Mouse (Mus musculus) heart, postnatal 4 days (tissue): ENCODE measurements around the gene Mapk6. TPM values are rescaled to one million over a fixed set of nuclear protein-coding genes. Genes with fewer than 3 reads are reported as not detected.

ENCODE experiments used
- total RNA-seq, 2 experiments: library from RNA; stranded (reverse); gene quantifications; 2 replicates each; pipeline ENCODE4 v1.2.3; 2021

Mapk6 gene
- total RNA-seq, 2 experiments from 2014 or later: 59.7 to 60.7 TPM

Other genes starting within 250 kb of the Mapk6 start
- 1 to 10 TPM; 3.6 to 5.5 TPM for gene Myo5c, start 178.0 kb downstream of the Mapk6 start, total RNA-seq
- 10 to 100 TPM; 41.6 to 43.1 TPM for gene Gnb5, start 103.7 kb downstream of the Mapk6 start, total RNA-seq
- under 1 TPM in 1 of 2 experiments, not detected in 1; 0.21 TPM for gene Bcl2l10, start 62.2 kb downstream of the Mapk6 start, total RNA-seq
- 10 to 100 TPM; 23.1 to 25.4 TPM for gene Leo1, start 31.5 kb upstream of the Mapk6 start, total RNA-seq
- 100 to 1,000 TPM; 111 to 112 TPM for gene Tmod3, start 149.7 kb upstream of the Mapk6 start, total RNA-seq
- gene Tmod2, start 201.3 kb upstream of the Mapk6 start, total RNA-seq: 1 to 10 TPM; 4.6 to 5.6 TPM
- 10 to 100 TPM; 12.8 to 13.2 TPM for gene Lysmd2, start 215.7 kb upstream of the Mapk6 start, total RNA-seq